Mouse (Mus musculus): Measurements from ENCODE around the gene Csrnp1. TPM values are rescaled to one million over a fixed set of nuclear protein-coding genes. Genes with fewer than 3 reads are reported as not detected.
A peak's percentile ranks its signal among the peaks of the same experiment; 100 is the strongest.

Gene Csrnp1
- total RNA-seq, 2 experiments from 2014 or later: 9.0 to 18.9 TPM

GRCm38 (mm10) chr9:119978811-119979441 is 5.5 kb downstream of the Csrnp1 start:
- ATAC-seq (replicated peaks; ENCODE audit: poor library complexity): peak; percentile 12; the same call in 1 of the 2 replicates

- ATAC-seq (replicated peaks; ENCODE audit: poor library complexity): no peak
Observed at GRCm38 (mm10) chr9:119978151-119978810, 6.2 kb downstream of the Csrnp1 start.

GRCm38 (mm10) chr9:119977557-119978060 is 6.8 kb downstream of the Csrnp1 start:
- no peak for ATAC-seq (replicated peaks; ENCODE audit: poor library complexity)

GRCm38 (mm10) chr9:119976704-119977556 is 7.5 kb downstream of the Csrnp1 start:
- peak; percentile 10 for ATAC-seq (replicated peaks; ENCODE audit: poor library complexity)

- no peak for ATAC-seq (replicated peaks; ENCODE audit: poor library complexity)
Observed at GRCm38 (mm10) chr9:119975286-119975685, 9.2 kb downstream of the Csrnp1 start.

- ATAC-seq (replicated peaks; ENCODE audit: poor library complexity): no peak
Observed at GRCm38 (mm10) chr9:119974609-119975008, 9.8 kb downstream of the Csrnp1 start.

GRCm38 (mm10) chr9:119973869-119974520 is 10.5 kb downstream of the Csrnp1 start:
- ATAC-seq (replicated peaks; ENCODE audit: poor library complexity): no peak

GRCm38 (mm10) chr9:119973281-119973680 is 11.2 kb downstream of the Csrnp1 start:
- no peak for ATAC-seq (replicated peaks; ENCODE audit: poor library complexity)

GRCm38 (mm10) chr9:119972582-119972981 is 11.9 kb downstream of the Csrnp1 start:
- no peak for ATAC-seq (replicated peaks; ENCODE audit: poor library complexity)

GRCm38 (mm10) chr9:119972166-119972565 is 12.3 kb downstream of the Csrnp1 start:
- no peak for ATAC-seq (replicated peaks; ENCODE audit: poor library complexity)

- ATAC-seq (replicated peaks; ENCODE audit: poor library complexity): no peak
Observed at GRCm38 (mm10) chr9:119970763-119971656, 13.4 kb downstream of the Csrnp1 start.

- ATAC-seq (replicated peaks; ENCODE audit: poor library complexity): peak; percentile 54
Observed at GRCm38 (mm10) chr9:119970221-119970620, 14.2 kb downstream of the Csrnp1 start.

GRCm38 (mm10) chr9:119969811-119970210 is 14.6 kb downstream of the Csrnp1 start:
- no peak for ATAC-seq (replicated peaks; ENCODE audit: poor library complexity)

- ATAC-seq (replicated peaks; ENCODE audit: poor library complexity): no peak
Observed at GRCm38 (mm10) chr9:119966221-119966910, 18.1 kb downstream of the Csrnp1 start.

GRCm38 (mm10) chr9:119965186-119965585 is 19.3 kb downstream of the Csrnp1 start:
- ATAC-seq (replicated peaks; ENCODE audit: poor library complexity): no peak

GRCm38 (mm10) chr9:119964206-119964605 is 20.3 kb downstream of the Csrnp1 start:
- no peak for ATAC-seq (replicated peaks; ENCODE audit: poor library complexity)

GRCm38 (mm10) chr9:119962987-119963667 is 21.3 kb downstream of the Csrnp1 start:
- peak; percentile 97 for ATAC-seq (replicated peaks; ENCODE audit: poor library complexity)

GRCm38 (mm10) chr9:119962216-119962615 is 22.2 kb downstream of the Csrnp1 start:
- no peak; the same call in 1 of the 2 replicates for ATAC-seq (replicated peaks; ENCODE audit: poor library complexity)

- ATAC-seq (replicated peaks; ENCODE audit: poor library complexity): no peak
Observed at GRCm38 (mm10) chr9:119958835-119959234, 25.6 kb downstream of the Csrnp1 start.

Measured in megakaryocyte progenitor cell, adult 5-6 weeks (primary cell).